Mouse (Mus musculus) gastrocnemius, postnatal 25 days (tissue): Measurements from ENCODE around the gene Lima1. TPM values are rescaled to one million over a fixed set of nuclear protein-coding genes. Genes with fewer than 3 reads are reported as not detected.

Experiments
- DNase-seq: peaks from one replicate; pipeline ENCODE4 v3.0.0; 2022
- total RNA-seq, 2 experiments: library from RNA; stranded (reverse); gene quantifications; 1 replicate in 1 of 2; 2 replicates in 1 of 2; pipeline ENCODE4 v1.2.3; 2021

Gene Lima1
- total RNA-seq, 2 experiments from 2014 or later = 10.9 to 12.0 TPM

DNA sequence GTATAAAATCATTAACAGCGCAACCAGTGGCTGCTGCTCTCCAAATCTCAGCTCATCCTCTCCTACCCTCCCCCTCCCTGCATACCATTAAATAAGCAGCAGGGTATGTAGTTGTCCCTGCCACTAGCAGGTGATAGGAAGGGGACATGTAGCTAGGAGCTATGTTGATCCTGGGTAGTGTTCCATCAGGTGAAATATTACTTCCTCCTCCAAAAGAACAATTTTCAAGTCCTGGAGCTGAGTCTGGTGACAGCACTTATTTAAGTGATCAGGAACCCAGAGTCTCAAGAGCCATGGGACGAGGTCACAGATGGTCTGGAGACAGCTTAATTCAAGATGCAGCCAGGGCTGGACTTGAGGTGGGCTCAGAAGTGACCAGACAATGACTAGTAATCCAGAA lies 139.6 kb downstream of the Lima1 start:
- DNase-seq = peak; percentile 100

DNA sequence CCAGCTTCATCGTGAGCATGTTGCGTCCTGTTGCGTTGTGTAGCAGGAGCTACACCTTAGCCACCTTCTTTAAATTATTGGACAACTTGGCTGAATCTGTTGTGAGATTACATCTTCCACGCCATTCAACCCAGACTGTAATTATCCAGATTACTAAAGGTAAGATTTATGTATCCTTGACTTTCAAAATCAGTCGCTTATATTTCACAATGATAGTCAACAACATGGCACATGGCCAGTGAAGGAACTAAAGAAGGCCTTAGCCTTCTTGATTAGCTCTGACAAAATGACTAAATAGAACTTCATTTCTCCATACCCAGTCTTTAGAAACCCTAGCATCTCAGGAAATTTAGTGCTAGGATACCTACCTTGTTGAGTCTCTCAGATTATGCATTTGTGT lies 142.1 kb downstream of the Lima1 start:
- no peak for DNase-seq

DNA sequence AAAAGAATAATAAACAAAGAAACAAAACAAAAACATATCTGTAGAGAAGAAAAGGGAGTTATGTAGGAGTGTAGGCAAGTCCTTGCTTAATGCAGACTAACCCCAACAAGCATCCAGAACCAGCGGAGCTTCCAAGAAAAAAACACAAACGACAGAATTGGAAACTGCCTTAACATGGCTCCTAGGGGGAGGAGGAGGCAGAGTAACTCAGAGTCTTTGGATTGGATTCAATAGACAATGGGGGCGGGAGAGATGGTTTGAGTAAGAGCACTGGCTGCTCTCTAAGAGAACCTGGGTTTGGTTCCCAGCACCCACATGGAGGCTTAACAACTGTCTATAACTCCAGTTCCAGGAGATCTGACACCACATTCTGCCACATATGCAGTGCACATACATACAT lies 143.6 kb downstream of the Lima1 start:
- no peak for DNase-seq

DNA sequence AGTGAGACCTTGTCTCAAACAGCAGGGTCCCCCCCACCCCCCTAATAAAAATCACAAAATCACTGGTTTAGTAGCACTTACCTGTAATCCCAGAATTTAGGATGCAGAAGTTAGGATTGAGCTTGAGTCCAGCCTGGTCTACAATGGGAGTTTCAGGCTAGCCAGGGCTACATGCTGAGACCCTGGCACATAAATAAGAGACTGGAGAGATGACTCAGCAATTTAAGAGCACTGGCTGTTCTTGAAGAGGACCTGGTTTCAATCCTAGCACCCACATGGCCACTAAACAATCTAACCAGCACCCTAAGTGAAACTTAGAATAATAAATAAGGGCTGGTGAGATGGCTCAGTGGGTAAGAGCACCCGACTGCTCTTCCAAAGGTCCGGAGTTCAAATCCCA lies 144.1 kb downstream of the Lima1 start:
- no peak for DNase-seq

DNA sequence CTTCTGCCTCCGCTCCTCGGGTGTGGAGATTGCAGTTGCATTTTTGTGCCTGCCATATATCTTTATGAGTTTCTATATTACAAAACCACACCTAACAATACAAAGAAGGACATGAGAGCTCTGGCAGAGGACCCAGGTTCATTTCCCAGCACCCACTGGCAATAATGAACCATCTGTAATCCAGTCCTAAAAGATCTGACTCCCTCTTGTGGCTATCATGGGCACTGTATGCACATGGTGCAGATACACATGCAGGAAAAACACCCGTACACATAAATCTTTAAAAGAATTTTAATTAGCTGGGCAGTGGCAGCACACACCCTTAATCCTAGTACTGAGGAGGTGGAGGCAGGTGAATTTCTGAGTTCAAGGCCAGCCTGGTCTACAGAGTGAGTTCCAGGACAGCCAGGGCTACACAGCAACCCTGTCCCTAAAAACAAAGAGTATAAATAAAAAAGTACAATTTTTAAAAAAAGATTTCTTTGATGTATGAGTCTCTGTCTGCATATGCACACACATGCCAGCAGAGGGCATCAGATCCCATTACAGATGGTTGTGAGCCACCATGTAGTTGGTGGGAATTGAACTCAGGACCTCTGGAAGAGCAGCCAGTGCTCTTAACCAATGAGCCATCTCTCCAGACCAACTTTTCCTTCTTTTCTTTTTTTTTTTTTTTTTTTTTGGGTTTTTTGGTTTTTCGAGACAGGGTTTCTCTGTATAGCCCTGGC lies 146.0 kb downstream of the Lima1 start:
- no peak for DNase-seq

Other genes with a start within 250 kb of the Lima1 start
- gene Racgap1, start 223.8 kb downstream of the Lima1 start, total RNA-seq = 1 to 10 TPM; 1.3 to 2.1 TPM
- under 1 TPM; 0.08 to 0.61 TPM for gene Asic1, start 205.1 kb downstream of the Lima1 start, total RNA-seq
- gene Smarcd1, start 173.3 kb downstream of the Lima1 start, total RNA-seq = 1 to 10 TPM; 4.6 to 5.9 TPM
- 1 to 10 TPM in 1 of 2 experiments, not detected in 1; 1.6 TPM for gene Gm17349, start 170.0 kb downstream of the Lima1 start, total RNA-seq
- 100 to 1,000 TPM; 415 to 536 TPM for gene Gpd1, start 157.9 kb downstream of the Lima1 start, total RNA-seq
- 100 to 1,000 TPM; 171 to 172 TPM for gene Cox14, start 149.8 kb downstream of the Lima1 start, total RNA-seq
- gene Cers5, start 102.6 kb downstream of the Lima1 start, total RNA-seq = 1 to 10 TPM; 4.0 to 6.1 TPM
- gene Fam186a, start 91.6 kb upstream of the Lima1 start, total RNA-seq = under 1 TPM; 0.03 to 0.20 TPM
- gene Larp4, start 94.6 kb upstream of the Lima1 start, total RNA-seq = 10 to 100 TPM; 43.2 to 43.5 TPM
- gene Dip2b, start 163.2 kb upstream of the Lima1 start, total RNA-seq = 1 to 10 TPM; 7.4 to 7.7 TPM